ENCODE assay signal across 8 mouse cellular contexts in genomic region chr10:56432390-56432709, GRCm38 (mm10). TPM values are rescaled to one million over a fixed set of nuclear protein-coding genes. Genes with fewer than 3 reads are reported as not detected.
DNase-seq lines count a peak whose midpoint lies in the region; ATAC-seq lines count a peak whose summit lies in the region.

No protein-coding gene starts in this region.

- H3K36me3 ChIP-seq in heart, embryonic 12.5 days = no peaks in the 10 kb centered on the region
- no peaks in the 10 kb centered on the region for H3K36me3 ChIP-seq in lung, embryonic 16.5 days (ENCODE audit: control insufficient read depth, insufficient read depth, low read length)
- no peaks in the 10 kb centered on the region for H3K36me3 ChIP-seq in hindbrain, embryonic 16.5 days (ENCODE audit: control insufficient read depth, insufficient read depth, low read length)
- no peaks in the 10 kb centered on the region for H3K36me3 ChIP-seq in neural tube, embryonic 15.5 days

- no peak for DNase-seq in heart, postnatal 4 days
- DNase-seq in lung, postnatal 4 days = no peak
- DNase-seq in adrenal gland, postnatal 4 days (ENCODE audit: low spot score in 2 of 2) = no peak
- DNase-seq in cerebellum, adult 11-12 months = no peak

- H3K9ac ChIP-seq in heart, embryonic 12.5 days = no peak overlapping the region
- H3K9ac ChIP-seq in lung, embryonic 16.5 days (ENCODE audit: low read length) = no peak overlapping the region
- H3K9ac ChIP-seq in hindbrain, embryonic 16.5 days (ENCODE audit: low read depth, low read length) = no peak overlapping the region; the same call in 1 of the 2 replicates
- H3K9ac ChIP-seq in neural tube, embryonic 15.5 days (replicated peaks) = no peak overlapping the region

- peaks cover 11% of the 10 kb centered on the region; the same call in 1 of the 2 replicates for H3K4me1 ChIP-seq in heart, embryonic 12.5 days (replicated peaks)
- peaks cover 4% of the 10 kb centered on the region for H3K4me1 ChIP-seq in lung, embryonic 16.5 days (replicated peaks; ENCODE audit: control insufficient read depth, insufficient read depth, low read length)
- H3K4me1 ChIP-seq in hindbrain, embryonic 16.5 days (ENCODE audit: control insufficient read depth, insufficient read depth, low read depth, low read length) = peaks cover 7% of the 10 kb centered on the region; the same call in 1 of the 2 replicates
- peaks cover 14% of the 10 kb centered on the region for H3K4me1 ChIP-seq in neural tube, embryonic 15.5 days

- no peak overlapping the region for H3K27ac ChIP-seq in heart, embryonic 12.5 days (ENCODE audit: poor library complexity, severe bottlenecking)
- H3K27ac ChIP-seq in lung, embryonic 16.5 days (ENCODE audit: low read length) = no peak overlapping the region
- no peak overlapping the region; the same call in 1 of the 2 replicates for H3K27ac ChIP-seq in hindbrain, embryonic 16.5 days (ENCODE audit: low read depth, low read length)
- H3K27ac ChIP-seq in neural tube, embryonic 15.5 days (replicated peaks) = no peak overlapping the region

- peak overlapping the region; percentile 69 for H3K4me2 ChIP-seq in heart, embryonic 12.5 days
- no peak overlapping the region; the same call in 1 of the 2 replicates for H3K4me2 ChIP-seq in lung, embryonic 16.5 days (ENCODE audit: low read depth, low read length)
- H3K4me2 ChIP-seq in hindbrain, embryonic 16.5 days (ENCODE audit: low read length) = peak overlapping the region; percentile 63
- H3K4me2 ChIP-seq in neural tube, embryonic 15.5 days = peak overlapping the region; percentile 64

- ATAC-seq in heart, embryonic 12.5 days (ENCODE audit: insufficient number of reproducible peaks, low FRiP score) = no peak
- ATAC-seq in lung, embryonic 16.5 days (ENCODE audit: low read depth) = 0 out of 2 replicates have a peak, but pooled peaks have one; percentile 17
- ATAC-seq in hindbrain, embryonic 16.5 days = peak; percentile 16; the same call in 1 of the 2 replicates
- ATAC-seq in neural tube, embryonic 15.5 days (ENCODE audit: low FRiP score) = 0 out of 2 replicates have a peak, but pooled peaks have one; percentile 39

- H3K9me3 ChIP-seq in heart, embryonic 12.5 days (replicated peaks) = no peaks in the 10 kb centered on the region
- H3K9me3 ChIP-seq in lung, embryonic 16.5 days (ENCODE audit: control insufficient read depth, low read length) = no peaks in the 10 kb centered on the region
- H3K9me3 ChIP-seq in hindbrain, embryonic 16.5 days (ENCODE audit: control insufficient read depth, low read length) = no peaks in the 10 kb centered on the region
- no peaks in the 10 kb centered on the region for H3K9me3 ChIP-seq in neural tube, embryonic 15.5 days (replicated peaks)

- no peaks in the 10 kb centered on the region for H3K27me3 ChIP-seq in heart, embryonic 12.5 days (replicated peaks)
- no peaks in the 10 kb centered on the region for H3K27me3 ChIP-seq in lung, embryonic 16.5 days (ENCODE audit: control insufficient read depth, insufficient read depth, low read depth, low read length)
- H3K27me3 ChIP-seq in hindbrain, embryonic 16.5 days (replicated peaks; ENCODE audit: control insufficient read depth, insufficient read depth, low read length) = no peaks in the 10 kb centered on the region
- H3K27me3 ChIP-seq in neural tube, embryonic 15.5 days (replicated peaks) = no peaks in the 10 kb centered on the region

- H3K4me3 ChIP-seq in heart, embryonic 12.5 days = peak overlapping the region; percentile 39; the same call in 1 of the 2 replicates
- no peak overlapping the region for H3K4me3 ChIP-seq in lung, embryonic 16.5 days (ENCODE audit: low read length)
- H3K4me3 ChIP-seq in hindbrain, embryonic 16.5 days (ENCODE audit: low read length) = no peak overlapping the region
- H3K4me3 ChIP-seq in neural tube, embryonic 15.5 days (replicated peaks) = no peak overlapping the region

- 47% methylated on average over 6 of the region's 6 CpGs for WGBS in heart, embryonic 12.5 days
- 29% methylated on average over 6 of the region's 6 CpGs for WGBS in lung, embryonic 16.5 days
- 75% methylated on average over 6 of the region's 6 CpGs for WGBS in hindbrain, embryonic 16.5 days
- WGBS in neural tube, embryonic 15.5 days = 69% methylated on average over 6 of the region's 6 CpGs

RNA-seq across cellular contexts. Expression of gene Gja1, which starts 55.2 kb away (rescaled TPM):
- 334 and 349 TPM in 2 replicates for polyA plus RNA-seq in heart, embryonic 12.5 days (2016; fragmentation: Nextera tagmentation; extraction: Ambion mirVana)
- 100 to 1,000 TPM; 713 to 779 TPM for total RNA-seq in heart, postnatal 4 days (2021)
- 111 and 114 TPM in 2 replicates for polyA plus RNA-seq in lung, embryonic 16.5 days (2015; fragmentation: Nextera tagmentation; extraction: Ambion mirVana)
- 138 and 145 TPM in 2 replicates for polyA plus RNA-seq in hindbrain, embryonic 16.5 days (2015; fragmentation: Nextera tagmentation; extraction: Ambion mirVana)
- 75.2 and 80.3 TPM in 2 replicates for polyA plus RNA-seq in neural tube, embryonic 15.5 days (2015; fragmentation: Nextera tagmentation; extraction: Ambion mirVana)
- total RNA-seq in adrenal gland, postnatal 4 days (2021) = 100 to 1,000 TPM; 218 to 248 TPM
